Mouse (Mus musculus) spleen, adult 2 months (tissue): ENCODE measurements around the gene Parn. TPM values are rescaled to one million over a fixed set of nuclear protein-coding genes. Genes with fewer than 3 reads are reported as not detected.

ENCODE experiments used
- DNase-seq, 2 experiments: peaks; one replicate each; pipeline versions ENCODE4 v3.0.0 to v3.0.0-alpha.2; 2012 to 2021; ENCODE audit warnings: low spot score in 2 of 2, low read depth in 1 of 2
- H3K27ac ChIP-seq: fragments of 200-500 bp; 2 replicates; pipeline ENCODE4 v1.5.1; 2012; ENCODE audit warnings: low read length, inconsistent platforms; ENCODE audit not compliant: insufficient read depth
- H3K27me3 ChIP-seq: fragments of 200-500 bp; 2 replicates; pipeline ENCODE4 v1.6.1; 2012; ENCODE audit warnings: mild to moderate bottlenecking, moderate library complexity, low read length, inconsistent platforms; ENCODE audit not compliant: control insufficient read depth, insufficient read depth
- H3K36me3 ChIP-seq: fragments of 200-500 bp; 2 replicates; pipeline ENCODE4 v1.6.1; 2012; ENCODE audit warnings: mild to moderate bottlenecking, low read length, inconsistent platforms; ENCODE audit not compliant: control insufficient read depth, insufficient read depth
- H3K4me1 ChIP-seq: fragments of 200-500 bp; 2 replicates; pipeline ENCODE4 v1.6.1; 2011; ENCODE audit warnings: inconsistent platforms; ENCODE audit not compliant: control insufficient read depth, insufficient read depth, insufficient read length
- H3K4me3 ChIP-seq: fragments of 200-500 bp; 2 replicates; pipeline ENCODE4 v1.5.1; 2011; ENCODE audit warnings: mild to moderate bottlenecking, inconsistent platforms; ENCODE audit not compliant: insufficient read depth, insufficient read length; ENCODE audit errors: extremely low read depth
- CTCF ChIP-seq: fragments of 200-500 bp; IDR thresholded peaks from 2 replicates; pipeline ENCODE4 v1.5.1; 2011; ENCODE audit warnings: mild to moderate bottlenecking, inconsistent platforms; ENCODE audit not compliant: insufficient read depth, insufficient read length, insufficient replicate concordance; ENCODE audit errors: extremely low read depth
- POLR2A ChIP-seq: fragments of 200-500 bp; IDR thresholded peaks from 2 replicates; pipeline ENCODE4 v1.6.1; 2011; ENCODE audit warnings: low read depth, low read length, inconsistent platforms
- WGBS: fragments of 180-500 bp; shearing (Covaris S2); methylation state at CpG from one replicate; pipeline ENCODE4 v1.1.7; 2018; 5-methylcytosine and 5-hydroxymethylcytosine counted together
- polyA plus RNA-seq: library from polyadenylated mRNA; depleted of rRNA; stranded (reverse); fragments of >200 nt; gene quantifications from 2 replicates; pipeline ENCODE4 v1.2.3, GENCODE M21; 2012; rRNA removed

Parn gene
- polyA plus RNA-seq, 1 experiment: 9.9 TPM

- H3K27me3 ChIP-seq: no peaks in the 10 kb centered on the region
- no peaks in the 10 kb centered on the region for H3K4me1 ChIP-seq
- H3K36me3 ChIP-seq: no peaks in the 10 kb centered on the region
- H3K27ac ChIP-seq: no peak overlapping the region
- no peak for DNase-seq
- no peak for TF ChIP-seq CTCF
- no peak for TF ChIP-seq POLR2A
- 87% methylated on average over 3 of the region's 3 CpGs for WGBS
- H3K4me3 ChIP-seq: no peak overlapping the region
Observed at GRCm38 (mm10) chr16:13493981-13494380, 174.0 kb downstream of the Parn start.

GRCm38 (mm10) chr16:13492996-13493395 lies 175.0 kb downstream of the Parn start:
- H3K4me1 ChIP-seq: no peaks in the 10 kb centered on the region
- H3K27me3 ChIP-seq: no peaks in the 10 kb centered on the region
- H3K36me3 ChIP-seq: no peaks in the 10 kb centered on the region
- H3K4me3 ChIP-seq: no peak overlapping the region
- no peak overlapping the region for H3K27ac ChIP-seq
- WGBS: 77% methylated on average over 3 of the region's 3 CpGs
- DNase-seq: no peak
- TF ChIP-seq CTCF: no peak
- no peak for TF ChIP-seq POLR2A

GRCm38 (mm10) chr16:13491776-13492175 lies 176.2 kb downstream of the Parn start:
- Histone ChIP-seq H3K27me3 (no peaks in the 10 kb centered on the region), H3K4me3 (no peak overlapping the region), H3K36me3 (no peaks in the 10 kb centered on the region), H3K4me1 (no peaks in the 10 kb centered on the region), H3K27ac (no peak overlapping the region)
- TF ChIP-seq CTCF (no peak), POLR2A (no peak)
- DNase-seq: no peak
- 81% methylated on average over 3 of the region's 3 CpGs for WGBS

Other genes with a start within 250 kb of the Parn start
- 15.6 and 18.1 TPM in 2 replicates for gene Bfar, start 3.7 kb upstream of the Parn start, polyA plus RNA-seq
- gene 3110001I22Rik, start 3.8 kb upstream of the Parn start, polyA plus RNA-seq: 0.93 and 0.97 TPM in 2 replicates
- gene Pla2g10, start 62.8 kb upstream of the Parn start, polyA plus RNA-seq: 0.12 and 0.23 TPM in 2 replicates
- gene Rrn3, start 112.5 kb upstream of the Parn start, polyA plus RNA-seq: 5.9 and 6.0 TPM in 2 replicates
- gene Ntan1, start 150.7 kb upstream of the Parn start, polyA plus RNA-seq: 42.8 and 48.7 TPM in 2 replicates
- gene Pdxdc1, start 235.0 kb upstream of the Parn start, polyA plus RNA-seq: 29.9 and 34.7 TPM in 2 replicates
- 0.30 and 0.95 TPM in 2 replicates for gene Mpv17l, start 235.0 kb upstream of the Parn start, polyA plus RNA-seq